Mouse (Mus musculus): ENCODE data around the gene Ephb1. TPM values are rescaled to one million over a fixed set of nuclear protein-coding genes. Genes with fewer than 3 reads are reported as not detected.
A peak's percentile ranks its signal among the peaks of the same experiment; 100 is the strongest.

Ephb1 gene
- 0.50 TPM in 1 of 2 replicates, not detected in the other for polyA plus RNA-seq (2012; ENCODE audit: insufficient read depth, insufficient read length, missing spikeins)

DNA sequence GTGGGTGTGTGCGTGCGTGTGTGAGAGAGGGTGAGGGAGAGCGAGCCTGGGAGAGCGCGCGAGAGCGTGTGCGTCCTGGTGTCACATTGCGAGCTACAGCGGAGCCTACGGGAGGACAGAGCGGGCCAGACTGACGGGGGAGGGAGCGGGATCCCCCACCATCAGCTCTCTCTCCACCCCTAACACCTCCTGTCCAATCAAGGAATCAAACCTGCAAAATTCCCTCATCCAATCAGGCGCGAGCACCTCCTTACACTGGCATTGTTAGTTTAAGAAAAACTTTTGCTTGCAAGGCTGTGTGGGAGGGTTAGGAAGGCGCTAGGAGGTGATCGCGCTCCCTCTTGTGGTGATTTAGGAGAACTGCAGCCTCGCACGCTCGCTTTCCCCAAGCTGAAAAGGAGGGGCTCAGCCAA, at the start of gene Ephb1:
Ephb1 (minus strand) TSS at position 133 of the 413 bp plus-strand sequence.
- no peak within 1 kb of the TSS for H3K27ac ChIP-seq (replicated peaks; ENCODE audit: low read depth, low read length)
- peak within 1 kb of the TSS; percentile 60 for H3K4me3 ChIP-seq (ENCODE audit: insufficient read depth, low read depth, low read length)
- no peaks in the 10 kb centered on the region for H3K4me1 ChIP-seq (ENCODE audit: control insufficient read depth, insufficient read depth, insufficient read length, low read length)

DNA sequence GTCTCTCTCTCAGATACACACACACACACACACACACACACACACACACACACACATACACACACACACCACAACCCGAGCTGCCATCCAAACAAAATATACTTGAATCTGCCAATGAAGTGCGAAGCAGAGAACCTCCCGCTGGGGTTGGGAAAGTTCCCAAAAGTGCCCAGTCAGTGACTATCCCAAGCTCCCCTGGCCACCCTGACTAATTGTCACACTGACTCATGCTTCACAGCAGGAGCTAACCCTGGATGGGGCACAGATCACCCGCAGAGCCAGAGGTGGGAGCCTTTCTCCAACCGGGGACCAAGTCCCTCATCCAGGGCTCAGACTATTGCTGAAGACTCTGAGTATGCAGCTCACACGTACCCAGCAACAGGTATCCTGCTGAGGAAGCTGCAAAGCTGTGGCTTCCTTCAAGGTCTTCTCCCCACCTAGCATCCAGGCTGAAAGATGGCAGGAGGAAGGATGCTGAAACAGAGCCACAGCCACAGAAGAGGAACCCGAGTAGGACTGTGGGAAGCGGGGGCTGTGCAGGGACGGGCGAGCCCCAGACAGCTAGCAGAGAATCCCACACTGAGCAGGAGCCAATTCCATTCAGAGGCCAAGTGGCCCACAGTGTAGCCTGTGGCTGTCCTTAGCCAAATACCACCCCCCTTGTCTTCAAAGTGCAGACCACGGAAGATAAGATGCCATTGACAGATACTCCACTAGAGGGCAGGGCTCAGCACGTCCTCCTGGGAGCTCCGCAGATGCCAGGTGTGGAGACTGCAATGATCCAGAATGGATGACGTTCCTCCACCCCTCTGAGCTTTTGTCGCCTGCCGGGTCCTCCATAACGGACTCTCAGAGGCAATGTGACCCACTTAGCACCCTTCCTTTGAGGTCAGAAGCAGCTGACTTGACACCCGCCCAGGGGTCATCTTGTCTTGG, 48.9 kb upstream of the Ephb1 start:
- H3K4me3 ChIP-seq (ENCODE audit: insufficient read depth, low read depth, low read length): no peak overlapping the region
- no peaks in the 10 kb centered on the region for H3K4me1 ChIP-seq (ENCODE audit: control insufficient read depth, insufficient read depth, insufficient read length, low read length)
- H3K27ac ChIP-seq (replicated peaks; ENCODE audit: low read depth, low read length): no peak overlapping the region

DNA sequence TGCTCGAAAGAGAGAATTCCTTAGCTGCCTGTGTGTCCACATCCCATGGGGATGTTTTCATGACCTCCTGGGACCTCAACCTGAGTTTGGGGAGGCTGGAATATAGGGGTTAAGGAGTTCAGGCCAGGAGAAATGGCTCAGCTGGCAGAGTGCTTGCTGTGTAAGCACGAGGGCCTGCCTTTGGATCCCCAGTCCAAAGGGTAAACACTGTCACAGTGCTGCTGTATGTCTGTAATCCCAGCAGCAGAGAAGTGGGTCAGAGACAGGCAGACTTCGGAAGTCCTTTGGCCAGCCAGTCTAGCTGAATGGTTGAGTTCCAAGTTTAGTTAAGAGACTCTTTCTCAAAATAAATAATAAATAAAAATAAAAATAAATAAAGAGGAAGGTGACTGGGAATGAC, 48.2 kb upstream of the Ephb1 start:
- H3K4me3 ChIP-seq (ENCODE audit: insufficient read depth, low read depth, low read length): no peak overlapping the region
- H3K27ac ChIP-seq (replicated peaks; ENCODE audit: low read depth, low read length): no peak overlapping the region
- H3K4me1 ChIP-seq (ENCODE audit: control insufficient read depth, insufficient read depth, insufficient read length, low read length): no peaks in the 10 kb centered on the region

DNA sequence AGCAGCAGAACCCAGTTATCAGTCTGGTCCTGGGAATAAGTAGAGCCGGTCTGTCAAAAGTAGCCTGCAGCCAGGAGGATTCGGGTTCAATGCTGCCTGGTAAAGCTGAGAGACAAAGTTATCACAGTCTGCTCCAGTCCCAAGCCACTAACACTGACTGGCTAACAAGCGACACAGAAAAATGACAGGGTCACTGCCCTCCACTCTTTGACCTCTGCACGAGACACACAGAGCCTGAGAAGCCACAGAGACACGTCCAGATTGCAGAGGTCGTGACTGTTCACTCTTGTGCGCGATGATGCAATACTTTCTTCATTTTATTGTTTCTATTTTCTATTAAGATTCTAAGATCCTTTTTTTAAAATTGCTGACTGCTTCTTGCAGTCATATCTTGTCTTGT, 33.8 kb upstream of the Ephb1 start:
- no peaks in the 10 kb centered on the region for H3K4me1 ChIP-seq (ENCODE audit: control insufficient read depth, insufficient read depth, insufficient read length, low read length)
- H3K27ac ChIP-seq (replicated peaks; ENCODE audit: low read depth, low read length): no peak overlapping the region
- H3K4me3 ChIP-seq (ENCODE audit: insufficient read depth, low read depth, low read length): no peak overlapping the region

DNA sequence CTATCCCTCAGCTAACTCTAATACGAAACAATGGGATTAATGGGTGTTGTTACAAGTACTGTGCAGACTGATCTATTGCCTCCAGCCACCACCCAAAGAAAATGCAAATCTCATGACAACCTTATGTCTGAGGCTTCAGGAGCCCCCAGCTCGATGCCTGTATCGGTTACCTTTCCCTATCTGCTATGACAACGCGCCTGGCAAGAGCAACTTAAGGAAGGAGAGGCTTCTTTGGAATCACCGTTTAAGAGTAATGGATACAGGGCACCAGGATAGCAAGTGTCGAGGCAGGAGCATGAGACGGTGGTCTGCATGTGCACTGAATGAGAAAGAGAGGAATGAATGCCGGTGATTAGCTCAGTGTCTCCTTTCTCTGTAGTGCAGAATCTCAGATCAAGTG, 32.3 kb upstream of the Ephb1 start:
- Histone ChIP-seq H3K4me3 (ENCODE audit: insufficient read depth, low read depth, low read length) (no peak overlapping the region), H3K4me1 (ENCODE audit: control insufficient read depth, insufficient read depth, insufficient read length, low read length) (no peaks in the 10 kb centered on the region), H3K27ac (replicated peaks; ENCODE audit: low read depth, low read length) (no peak overlapping the region)

DNA sequence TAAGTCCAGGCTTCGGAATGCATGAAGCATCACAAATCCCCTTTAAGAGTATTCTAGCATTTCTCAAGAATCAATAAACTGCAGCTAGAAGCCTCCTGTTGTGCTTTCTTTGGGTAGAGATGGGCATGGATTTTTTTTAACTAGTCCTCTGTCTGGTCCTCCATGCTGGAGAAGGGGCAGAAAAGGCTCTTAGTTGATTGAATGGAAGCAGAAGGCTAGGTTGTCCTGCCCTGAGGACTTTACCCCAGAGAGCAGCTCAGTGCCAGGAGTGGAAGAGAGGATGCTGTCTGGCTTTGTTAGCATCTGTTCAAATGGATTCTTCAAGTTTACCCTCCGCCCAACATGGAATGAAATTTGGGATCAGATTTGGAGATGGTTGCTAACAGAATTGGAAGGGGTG, 25.7 kb upstream of the Ephb1 start:
- H3K4me3 ChIP-seq (ENCODE audit: insufficient read depth, low read depth, low read length): no peak overlapping the region
- no peak overlapping the region for H3K27ac ChIP-seq (replicated peaks; ENCODE audit: low read depth, low read length)
- no peaks in the 10 kb centered on the region for H3K4me1 ChIP-seq (ENCODE audit: control insufficient read depth, insufficient read depth, insufficient read length, low read length)

DNA sequence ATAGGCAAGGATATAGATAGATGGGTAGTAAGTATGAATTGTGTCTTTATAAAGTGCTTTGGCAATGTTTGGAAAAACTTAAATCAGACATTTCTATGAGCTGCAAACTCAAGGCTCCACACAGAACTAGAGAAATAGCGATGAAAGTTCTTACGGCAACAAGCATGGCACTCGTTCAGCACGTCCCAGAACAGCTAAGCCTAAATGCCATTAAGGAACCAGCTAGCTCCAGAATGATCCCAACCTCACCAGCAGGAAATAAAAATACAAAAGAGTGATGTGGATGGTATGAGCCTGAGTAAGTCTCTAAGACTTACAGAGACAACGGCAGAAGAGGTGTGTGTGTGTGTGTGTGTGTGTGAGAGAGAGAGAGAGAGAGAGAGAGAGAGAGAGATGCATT, 20.2 kb upstream of the Ephb1 start:
- H3K4me3 ChIP-seq (ENCODE audit: insufficient read depth, low read depth, low read length): no peak overlapping the region
- H3K4me1 ChIP-seq (ENCODE audit: control insufficient read depth, insufficient read depth, insufficient read length, low read length): no peaks in the 10 kb centered on the region
- no peak overlapping the region for H3K27ac ChIP-seq (replicated peaks; ENCODE audit: low read depth, low read length)

DNA sequence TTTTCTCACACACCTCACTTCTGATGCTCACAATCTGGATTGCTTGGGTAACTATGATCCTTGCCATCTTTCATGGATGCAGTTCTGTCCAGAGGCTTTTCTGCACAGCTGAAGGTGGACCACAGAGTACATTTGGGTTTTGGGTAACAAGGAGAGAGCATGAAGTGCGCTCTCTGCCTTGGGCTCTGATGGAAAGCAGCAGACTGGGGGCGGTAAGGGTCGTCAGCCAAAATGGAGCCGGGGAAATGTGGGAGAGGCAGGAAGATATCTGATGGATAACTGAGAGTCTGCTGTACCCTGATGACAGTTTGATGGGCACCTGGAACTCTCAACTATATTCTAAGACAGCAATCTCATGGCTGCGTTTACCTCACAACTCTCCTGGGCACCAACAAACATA, 19.4 kb upstream of the Ephb1 start:
- H3K4me3 ChIP-seq (ENCODE audit: insufficient read depth, low read depth, low read length): no peak overlapping the region
- H3K4me1 ChIP-seq (ENCODE audit: control insufficient read depth, insufficient read depth, insufficient read length, low read length): no peaks in the 10 kb centered on the region
- no peak overlapping the region for H3K27ac ChIP-seq (replicated peaks; ENCODE audit: low read depth, low read length)

DNA sequence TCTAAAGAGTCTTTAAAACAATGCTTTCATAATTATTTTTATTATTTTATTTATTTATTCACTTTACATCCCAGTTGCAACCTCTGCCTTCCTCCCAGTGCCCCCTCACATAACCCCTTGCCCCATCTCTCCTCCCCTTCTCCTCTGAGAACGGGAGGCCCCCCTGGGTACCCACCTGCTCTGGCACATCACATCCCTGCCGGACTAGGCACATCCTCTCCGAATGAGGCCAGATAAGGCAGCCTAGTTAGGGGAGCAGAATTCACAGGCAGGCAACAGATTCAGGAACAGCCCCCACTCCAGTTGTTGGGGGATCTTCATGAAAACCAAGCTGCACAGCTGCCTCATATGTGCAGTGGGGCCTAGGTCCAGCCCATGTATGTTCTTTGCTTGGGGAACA, 17.4 kb upstream of the Ephb1 start:
- Histone ChIP-seq H3K4me1 (ENCODE audit: control insufficient read depth, insufficient read depth, insufficient read length, low read length) (no peaks in the 10 kb centered on the region), H3K27ac (replicated peaks; ENCODE audit: low read depth, low read length) (no peak overlapping the region), H3K4me3 (ENCODE audit: insufficient read depth, low read depth, low read length) (no peak overlapping the region)

DNA sequence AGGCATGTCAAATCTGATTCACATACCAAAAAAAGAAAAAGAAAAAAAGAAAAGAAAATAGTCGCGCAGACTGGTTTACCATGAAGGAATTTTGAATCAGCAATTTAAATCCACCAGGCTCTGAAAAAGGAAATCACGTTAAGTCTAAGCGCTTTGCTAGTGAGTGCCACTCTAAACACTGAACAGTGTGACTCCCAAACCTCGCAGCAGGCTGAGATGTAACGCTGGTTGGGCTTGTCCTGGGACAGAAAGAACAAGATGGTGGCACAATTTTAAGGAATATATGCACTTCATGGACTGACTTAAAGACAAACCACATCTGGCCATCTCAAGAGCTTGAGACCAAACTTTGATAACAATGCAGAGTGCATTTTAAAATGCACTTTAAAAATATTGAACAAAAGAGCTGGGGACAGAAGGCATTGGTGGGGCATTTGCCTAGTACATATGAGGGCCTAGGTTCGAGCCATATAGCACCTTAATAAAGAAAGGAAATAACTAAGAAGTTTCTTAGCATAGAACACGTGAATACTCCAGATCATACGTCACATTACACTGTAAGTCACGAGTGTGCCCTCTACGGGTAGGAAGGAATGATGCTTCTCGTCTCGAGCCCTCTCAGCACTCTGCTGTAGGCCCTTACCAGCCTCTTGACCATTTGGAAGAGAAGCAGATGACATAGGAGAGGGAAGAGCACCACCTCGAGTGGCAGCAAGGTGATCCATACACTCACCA, 16.7 kb upstream of the Ephb1 start:
- no peak overlapping the region for H3K4me3 ChIP-seq (ENCODE audit: insufficient read depth, low read depth, low read length)
- no peaks in the 10 kb centered on the region for H3K4me1 ChIP-seq (ENCODE audit: control insufficient read depth, insufficient read depth, insufficient read length, low read length)
- no peak overlapping the region for H3K27ac ChIP-seq (replicated peaks; ENCODE audit: low read depth, low read length)

DNA sequence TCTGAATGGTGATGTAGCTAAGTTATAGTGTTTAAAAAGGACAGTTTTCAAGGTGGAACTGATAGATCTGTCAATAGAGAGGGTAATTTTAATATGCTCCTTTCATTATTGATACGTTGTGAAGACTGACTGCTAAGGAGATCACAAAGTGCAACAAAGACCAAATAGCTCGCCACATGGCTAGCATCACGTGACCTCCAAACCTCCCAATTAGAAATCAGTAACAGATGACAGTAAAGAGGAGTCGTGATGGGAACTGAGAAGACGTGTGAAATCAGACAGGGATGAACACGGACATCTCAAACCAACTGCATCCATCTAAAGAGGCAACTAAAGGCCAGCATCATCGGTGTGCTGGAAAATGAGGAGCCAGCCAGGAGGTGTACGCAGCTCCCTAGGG, 15.6 kb upstream of the Ephb1 start:
- no peaks in the 10 kb centered on the region for H3K4me1 ChIP-seq (ENCODE audit: control insufficient read depth, insufficient read depth, insufficient read length, low read length)
- H3K4me3 ChIP-seq (ENCODE audit: insufficient read depth, low read depth, low read length): no peak overlapping the region
- H3K27ac ChIP-seq (replicated peaks; ENCODE audit: low read depth, low read length): no peak overlapping the region

DNA sequence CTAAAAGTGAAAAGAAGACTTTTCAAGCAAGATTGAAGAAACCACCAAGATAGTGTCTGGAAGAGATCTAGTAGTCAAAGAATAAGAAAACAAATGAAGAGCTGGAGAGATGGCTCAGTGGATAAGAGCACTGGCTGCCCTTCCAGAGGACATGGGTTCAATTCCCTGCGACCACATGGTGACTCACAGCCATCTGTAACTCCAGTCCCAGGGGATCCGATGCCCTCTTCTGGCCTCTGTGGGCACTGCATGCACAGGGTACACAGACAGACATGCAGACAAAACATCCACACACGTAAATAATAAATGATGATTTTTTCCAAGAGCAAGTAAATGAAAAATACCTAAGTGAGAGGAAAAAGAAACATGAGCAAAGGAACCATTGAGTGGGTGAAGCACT, 14.6 kb upstream of the Ephb1 start:
- Histone ChIP-seq H3K27ac (replicated peaks; ENCODE audit: low read depth, low read length) (no peak overlapping the region), H3K4me3 (ENCODE audit: insufficient read depth, low read depth, low read length) (no peak overlapping the region), H3K4me1 (ENCODE audit: control insufficient read depth, insufficient read depth, insufficient read length, low read length) (no peaks in the 10 kb centered on the region)

DNA sequence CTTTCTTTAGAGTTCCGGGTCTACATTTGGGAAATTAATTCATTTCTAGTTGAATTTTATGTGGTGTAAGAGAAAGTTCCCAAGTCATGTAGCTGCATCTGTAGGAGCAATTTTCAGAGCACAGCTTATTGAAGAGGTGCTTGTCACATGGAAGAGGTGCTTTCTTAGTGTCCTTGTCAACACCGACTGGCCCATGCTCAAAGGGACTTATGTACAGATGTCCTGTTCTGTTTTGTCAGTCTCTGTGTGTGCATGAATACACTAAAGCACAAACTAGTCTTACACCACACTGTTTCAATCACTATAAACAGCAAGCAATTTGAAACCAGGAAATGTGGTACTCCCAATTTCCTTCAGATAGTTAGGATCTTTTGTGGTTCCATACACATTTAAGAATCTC, 13.3 kb upstream of the Ephb1 start:
- H3K4me1 ChIP-seq (ENCODE audit: control insufficient read depth, insufficient read depth, insufficient read length, low read length): no peaks in the 10 kb centered on the region
- no peak overlapping the region for H3K27ac ChIP-seq (replicated peaks; ENCODE audit: low read depth, low read length)
- H3K4me3 ChIP-seq (ENCODE audit: insufficient read depth, low read depth, low read length): no peak overlapping the region

DNA sequence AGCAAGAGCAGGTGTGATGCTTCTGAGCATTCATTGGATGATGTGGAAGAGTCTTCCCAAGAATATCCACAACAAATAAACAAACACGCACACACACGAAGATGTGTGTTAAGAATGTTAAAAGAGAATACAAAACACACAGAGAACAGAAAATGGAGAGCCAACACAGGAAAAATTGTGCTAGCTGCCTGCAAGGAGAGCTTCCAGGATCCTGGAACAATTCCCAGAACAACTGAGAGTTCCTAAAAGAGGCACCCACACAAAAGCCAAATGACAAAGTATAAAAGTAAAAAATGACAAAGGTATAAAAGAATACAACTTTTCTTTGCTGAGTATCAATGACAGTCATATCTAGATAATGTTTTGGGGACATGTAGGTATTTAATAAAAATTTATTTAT, 11.0 kb upstream of the Ephb1 start:
- no peak overlapping the region for H3K4me3 ChIP-seq (ENCODE audit: insufficient read depth, low read depth, low read length)

DNA sequence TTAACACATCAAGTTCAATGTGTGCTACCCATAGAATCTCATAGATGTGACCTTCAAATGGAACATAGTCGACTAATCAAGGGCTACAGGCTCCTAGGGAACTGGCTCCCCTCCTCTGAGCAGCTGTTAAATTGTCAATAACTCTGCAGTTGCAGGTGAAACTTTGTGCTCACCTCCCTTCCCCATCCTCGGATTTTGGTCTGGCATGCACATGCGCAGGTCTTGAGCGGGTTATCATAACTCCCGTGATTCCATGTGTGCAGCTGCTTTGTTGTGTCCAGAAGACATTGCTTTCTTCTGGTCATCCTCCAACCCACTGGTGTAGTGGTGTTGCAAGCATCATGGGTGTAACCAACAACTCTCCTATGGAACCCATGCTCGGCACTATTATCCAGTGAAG, 4.8 kb upstream of the Ephb1 start:
- Histone ChIP-seq H3K4me1 (ENCODE audit: control insufficient read depth, insufficient read depth, insufficient read length, low read length) (no peaks in the 10 kb centered on the region), H3K27ac (replicated peaks; ENCODE audit: low read depth, low read length) (no peak overlapping the region), H3K4me3 (ENCODE audit: insufficient read depth, low read depth, low read length) (no peak overlapping the region)

More for the DNA sequence above, 11.0 kb upstream of the Ephb1 start:
- Histone ChIP-seq H3K27ac (replicated peaks; ENCODE audit: low read depth, low read length) (no peak overlapping the region), H3K4me1 (ENCODE audit: control insufficient read depth, insufficient read depth, insufficient read length, low read length) (no peaks in the 10 kb centered on the region)

DNA sequence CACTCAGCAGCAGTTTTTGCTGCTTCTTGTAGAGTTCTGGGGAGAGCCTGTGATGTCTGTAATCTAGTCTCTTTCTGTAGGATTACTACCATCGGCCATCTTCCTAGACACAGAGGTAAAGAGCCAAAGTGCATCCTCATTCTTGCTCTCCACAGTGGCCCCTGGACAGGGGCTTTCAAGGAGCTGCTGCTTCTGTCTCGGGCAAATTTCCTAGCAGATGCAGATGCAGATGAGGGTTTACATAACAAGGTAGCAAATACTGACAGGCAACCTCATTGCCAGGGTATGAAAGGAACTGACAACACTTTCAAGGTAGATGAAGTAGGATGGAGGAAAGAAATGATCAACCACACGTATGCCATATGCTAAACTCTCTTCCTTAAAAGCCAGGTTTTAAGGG, 4.2 kb upstream of the Ephb1 start:
- Histone ChIP-seq H3K4me3 (ENCODE audit: insufficient read depth, low read depth, low read length) (no peak overlapping the region), H3K27ac (replicated peaks; ENCODE audit: low read depth, low read length) (no peak overlapping the region), H3K4me1 (ENCODE audit: control insufficient read depth, insufficient read depth, insufficient read length, low read length) (no peaks in the 10 kb centered on the region)

Measured in brown adipose tissue, adult 24 weeks (tissue).